Mouse (Mus musculus): Measurements from ENCODE around the gene Cav1. TPM values are rescaled to one million over a fixed set of nuclear protein-coding genes. Genes with fewer than 3 reads are reported as not detected.
A peak's percentile ranks its signal among the peaks of the same experiment; 100 is the strongest.

Gene Cav1
- polyA plus RNA-seq, 1 experiment = 22.4 TPM

DNA sequence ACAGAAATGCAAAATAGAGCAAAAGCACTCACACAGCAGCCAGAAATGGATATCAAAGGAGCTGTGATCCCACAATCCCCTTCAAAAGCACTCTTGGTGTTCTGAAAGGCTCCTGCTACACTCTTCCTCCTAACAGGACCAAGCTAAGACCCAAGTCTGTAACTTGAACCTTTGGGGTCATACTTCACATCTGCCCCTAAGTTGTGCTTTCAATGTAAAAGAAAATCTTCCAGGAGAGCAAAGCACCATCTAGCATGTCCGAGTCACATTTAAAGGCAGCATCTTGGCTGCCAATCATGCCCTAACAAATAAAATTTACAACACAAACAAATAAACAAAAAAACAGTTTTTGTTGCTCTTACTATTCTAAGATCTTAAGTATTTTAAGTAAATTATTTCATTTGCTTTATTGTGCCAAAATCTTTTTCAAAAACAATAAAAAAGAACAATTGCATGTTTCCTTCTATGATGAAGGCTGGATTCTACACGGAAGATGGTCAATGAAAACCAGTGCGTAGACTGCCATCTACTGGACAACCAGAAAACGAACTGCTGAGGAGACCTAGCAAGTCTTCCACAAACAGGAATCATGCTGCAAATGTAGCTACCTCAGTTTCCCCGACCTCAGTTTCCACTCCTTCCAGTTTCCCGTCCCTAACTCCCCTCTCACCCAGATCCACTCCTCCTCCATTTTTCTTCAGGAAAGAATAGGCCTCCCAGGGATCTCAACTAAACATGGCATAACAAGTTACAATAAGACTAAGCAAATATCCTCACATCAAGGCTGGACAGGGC, 53.0 kb downstream of the Cav1 start:
- Histone ChIP-seq H3K36me3 (ENCODE audit: control insufficient read depth, insufficient read depth, low read length, poor library complexity, severe bottlenecking) (no peaks in the 10 kb centered on the region), H3K4me1 (ENCODE audit: control insufficient read depth, insufficient read depth, low read length) (no peaks in the 10 kb centered on the region), H3K9me3 (replicated peaks; ENCODE audit: control insufficient read depth, insufficient read depth, low read length, poor library complexity, severe bottlenecking) (no peaks in the 10 kb centered on the region), H3K27ac (ENCODE audit: insufficient read depth, low read length) (no peak overlapping the region), H3K9ac (ENCODE audit: low read depth, poor library complexity, severe bottlenecking) (no peak overlapping the region), H3K4me3 (ENCODE audit: low read depth, low read length) (no peak overlapping the region), H3K27me3 (ENCODE audit: control insufficient read depth, insufficient read depth, low read length, poor library complexity, severe bottlenecking) (no peaks in the 10 kb centered on the region)
- peak; percentile 32 for TF ChIP-seq CTCF (IDR thresholded peaks at IDR 0.05; ENCODE audit: low read depth, low read length)
- no peak for TF ChIP-seq EP300 (IDR thresholded peaks at IDR 0.05; ENCODE audit: insufficient read depth, low read depth, low read length)

DNA sequence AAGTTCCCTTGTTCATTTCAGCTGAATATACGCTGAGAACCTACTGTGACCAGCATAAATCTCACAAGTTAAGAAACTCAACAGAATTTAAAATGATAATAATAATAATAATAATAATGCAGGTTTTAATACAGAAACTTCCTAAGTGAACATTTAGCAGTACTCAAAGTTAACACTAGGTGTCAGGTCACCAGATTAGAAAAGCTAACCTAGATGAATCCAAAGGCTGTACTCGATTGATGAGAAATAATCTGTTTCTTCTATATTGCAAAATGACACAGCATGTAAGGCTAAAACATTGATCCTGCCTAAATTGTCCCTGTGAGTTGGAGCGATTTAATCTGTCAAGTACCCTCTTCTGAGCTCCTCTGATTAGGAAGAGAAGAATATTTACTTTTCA, 56.6 kb downstream of the Cav1 start:
- no peaks in the 10 kb centered on the region for H3K9me3 ChIP-seq (replicated peaks; ENCODE audit: control insufficient read depth, insufficient read depth, low read length, poor library complexity, severe bottlenecking)
- TF ChIP-seq CTCF (IDR thresholded peaks at IDR 0.05; ENCODE audit: low read depth, low read length) (no peak), EP300 (IDR thresholded peaks at IDR 0.05; ENCODE audit: insufficient read depth, low read depth, low read length) (no peak), POLR2A (IDR thresholded peaks at IDR 0.05; ENCODE audit: insufficient read depth, low read length) (no peak)
- no peak overlapping the region for H3K9ac ChIP-seq (ENCODE audit: low read depth, poor library complexity, severe bottlenecking)

DNA sequence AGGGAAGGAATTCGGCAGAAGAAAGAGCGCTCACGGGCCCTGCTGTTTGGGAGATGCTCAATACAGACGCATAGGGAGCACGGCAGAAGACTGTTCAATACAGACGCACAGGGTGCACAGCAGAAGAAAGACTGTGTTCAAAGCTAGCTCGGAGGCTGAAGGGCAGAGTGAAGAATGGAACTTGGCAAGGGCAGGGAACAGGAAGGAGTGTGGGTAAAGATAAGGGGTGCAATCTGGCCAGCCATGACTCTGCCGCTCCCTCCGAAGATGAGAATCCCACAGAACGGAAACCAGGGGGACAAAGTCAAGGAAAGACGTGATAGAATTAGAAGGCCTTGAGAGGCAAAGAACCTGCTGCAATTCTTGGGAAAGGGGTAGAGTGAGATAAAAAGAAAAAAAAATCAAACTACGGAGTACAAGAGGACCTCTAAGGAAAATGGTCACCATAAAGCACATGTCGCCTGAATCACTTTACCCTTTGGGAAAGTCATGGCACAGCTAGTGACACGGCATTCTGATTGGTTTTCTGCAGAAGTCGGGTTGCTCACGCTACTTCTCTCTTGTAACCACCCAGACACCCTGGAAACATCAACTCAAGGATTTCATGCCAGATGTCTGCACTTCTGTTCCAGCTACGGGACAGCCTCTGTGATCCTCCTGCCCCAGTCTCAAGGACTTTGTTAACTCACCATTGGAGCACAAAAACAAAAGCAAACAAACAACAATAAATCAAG, 57.5 kb downstream of the Cav1 start:
- TF ChIP-seq EP300 (IDR thresholded peaks at IDR 0.05; ENCODE audit: insufficient read depth, low read depth, low read length) (no peak), POLR2A (IDR thresholded peaks at IDR 0.05; ENCODE audit: insufficient read depth, low read length) (no peak), CTCF (IDR thresholded peaks at IDR 0.05; ENCODE audit: low read depth, low read length) (no peak)
- no peak overlapping the region for H3K4me3 ChIP-seq (ENCODE audit: low read depth, low read length)
- H3K4me1 ChIP-seq (ENCODE audit: control insufficient read depth, insufficient read depth, low read length) = no peaks in the 10 kb centered on the region
- H3K27ac ChIP-seq (ENCODE audit: insufficient read depth, low read length) = no peak overlapping the region
- H3K27me3 ChIP-seq (ENCODE audit: control insufficient read depth, insufficient read depth, low read length, poor library complexity, severe bottlenecking) = no peaks in the 10 kb centered on the region
- H3K9ac ChIP-seq (ENCODE audit: low read depth, poor library complexity, severe bottlenecking) = no peak overlapping the region
- no peaks in the 10 kb centered on the region for H3K9me3 ChIP-seq (replicated peaks; ENCODE audit: control insufficient read depth, insufficient read depth, low read length, poor library complexity, severe bottlenecking)
- no peaks in the 10 kb centered on the region for H3K36me3 ChIP-seq (ENCODE audit: control insufficient read depth, insufficient read depth, low read length, poor library complexity, severe bottlenecking)

More for the DNA sequence above, 56.6 kb downstream of the Cav1 start:
- no peaks in the 10 kb centered on the region for H3K36me3 ChIP-seq (ENCODE audit: control insufficient read depth, insufficient read depth, low read length, poor library complexity, severe bottlenecking)
- no peak overlapping the region for H3K4me3 ChIP-seq (ENCODE audit: low read depth, low read length)
- H3K27ac ChIP-seq (ENCODE audit: insufficient read depth, low read length) = no peak overlapping the region
- no peaks in the 10 kb centered on the region for H3K4me1 ChIP-seq (ENCODE audit: control insufficient read depth, insufficient read depth, low read length)
- no peaks in the 10 kb centered on the region for H3K27me3 ChIP-seq (ENCODE audit: control insufficient read depth, insufficient read depth, low read length, poor library complexity, severe bottlenecking)

DNA sequence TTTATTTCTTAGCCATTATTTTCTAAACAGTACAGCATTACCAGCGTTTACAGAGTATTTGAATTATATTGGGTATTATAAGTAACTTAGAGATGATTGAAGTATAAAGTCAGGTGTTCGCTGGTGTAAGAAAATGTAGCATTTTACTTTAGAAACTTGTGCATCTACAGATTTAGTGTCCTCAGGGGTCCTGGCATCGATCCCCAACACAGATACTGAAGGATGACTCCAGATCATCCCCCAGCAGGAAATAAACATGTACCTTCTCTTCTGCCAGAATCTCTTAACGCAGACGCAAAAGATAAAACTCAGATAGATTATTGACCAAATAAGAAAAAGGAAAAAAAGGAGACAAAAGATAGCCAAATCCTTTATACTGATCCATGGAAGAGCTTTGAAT, 68.2 kb downstream of the Cav1 start:
- H3K9me3 ChIP-seq (replicated peaks; ENCODE audit: control insufficient read depth, insufficient read depth, low read length, poor library complexity, severe bottlenecking) = no peaks in the 10 kb centered on the region; the same call in 1 of the 2 replicates
- H3K27ac ChIP-seq (ENCODE audit: insufficient read depth, low read length) = no peak overlapping the region
- H3K27me3 ChIP-seq (ENCODE audit: control insufficient read depth, insufficient read depth, low read length, poor library complexity, severe bottlenecking) = no peaks in the 10 kb centered on the region
- no peak overlapping the region for H3K4me3 ChIP-seq (ENCODE audit: low read depth, low read length)
- TF ChIP-seq POLR2A (IDR thresholded peaks at IDR 0.05; ENCODE audit: insufficient read depth, low read length) = no peak
- TF ChIP-seq EP300 (IDR thresholded peaks at IDR 0.05; ENCODE audit: insufficient read depth, low read depth, low read length) = no peak
- TF ChIP-seq CTCF (IDR thresholded peaks at IDR 0.05; ENCODE audit: low read depth, low read length) = no peak
- H3K36me3 ChIP-seq (ENCODE audit: control insufficient read depth, insufficient read depth, low read length, poor library complexity, severe bottlenecking) = no peaks in the 10 kb centered on the region
- H3K4me1 ChIP-seq (ENCODE audit: control insufficient read depth, insufficient read depth, low read length) = no peaks in the 10 kb centered on the region
- H3K9ac ChIP-seq (ENCODE audit: low read depth, poor library complexity, severe bottlenecking) = no peak overlapping the region

DNA sequence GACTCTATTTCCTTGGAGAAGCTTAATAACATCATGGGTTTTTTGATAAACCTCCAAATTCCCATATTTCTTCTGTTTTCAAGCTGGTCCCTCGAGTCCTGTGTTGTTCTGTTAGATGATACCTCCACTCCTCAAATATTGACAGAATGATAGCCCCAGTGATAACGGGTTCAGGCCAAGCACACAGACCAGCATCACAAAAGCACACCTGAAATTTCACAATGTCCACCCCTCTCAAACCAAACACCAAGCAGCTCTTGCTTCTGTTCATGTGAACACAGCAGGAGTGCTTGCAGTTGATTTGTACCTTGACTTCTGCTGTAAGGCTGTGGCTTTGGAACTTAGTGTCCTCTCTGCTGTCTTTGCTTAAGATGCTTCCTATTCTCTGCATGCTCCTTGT, 71.2 kb downstream of the Cav1 start:
- Histone ChIP-seq H3K9me3 (replicated peaks; ENCODE audit: control insufficient read depth, insufficient read depth, low read length, poor library complexity, severe bottlenecking) (no peaks in the 10 kb centered on the region; the same call in 1 of the 2 replicates), H3K27ac (ENCODE audit: insufficient read depth, low read length) (no peak overlapping the region), H3K27me3 (ENCODE audit: control insufficient read depth, insufficient read depth, low read length, poor library complexity, severe bottlenecking) (no peaks in the 10 kb centered on the region), H3K4me1 (ENCODE audit: control insufficient read depth, insufficient read depth, low read length) (no peaks in the 10 kb centered on the region), H3K4me3 (ENCODE audit: low read depth, low read length) (no peak overlapping the region), H3K36me3 (ENCODE audit: control insufficient read depth, insufficient read depth, low read length, poor library complexity, severe bottlenecking) (no peaks in the 10 kb centered on the region), H3K9ac (ENCODE audit: low read depth, poor library complexity, severe bottlenecking) (no peak overlapping the region)
- TF ChIP-seq CTCF (IDR thresholded peaks at IDR 0.05; ENCODE audit: low read depth, low read length) = no peak
- TF ChIP-seq EP300 (IDR thresholded peaks at IDR 0.05; ENCODE audit: insufficient read depth, low read depth, low read length) = no peak
- no peak for TF ChIP-seq POLR2A (IDR thresholded peaks at IDR 0.05; ENCODE audit: insufficient read depth, low read length)

DNA sequence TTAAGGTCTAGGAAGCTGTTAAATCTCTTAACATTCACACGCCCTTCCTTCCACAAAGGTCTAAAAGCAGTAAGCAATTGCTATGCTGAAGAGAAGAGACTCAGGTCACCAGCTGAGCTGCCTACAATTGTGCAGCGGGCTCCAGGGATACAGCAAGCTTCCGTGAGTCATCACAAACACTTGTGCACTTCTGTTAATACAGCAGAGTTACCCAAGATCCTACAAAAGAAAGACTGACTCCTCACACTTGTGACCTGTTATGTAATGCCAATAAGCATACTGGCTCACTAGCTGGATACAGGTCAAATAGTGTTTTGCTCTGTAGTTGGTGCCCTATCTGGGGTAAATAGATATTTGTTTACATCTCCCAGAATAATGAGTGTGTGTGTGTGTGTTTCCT, 74.0 kb downstream of the Cav1 start:
- Histone ChIP-seq H3K9ac (ENCODE audit: low read depth, poor library complexity, severe bottlenecking) (no peak overlapping the region), H3K27ac (ENCODE audit: insufficient read depth, low read length) (no peak overlapping the region), H3K4me1 (ENCODE audit: control insufficient read depth, insufficient read depth, low read length) (no peaks in the 10 kb centered on the region), H3K36me3 (ENCODE audit: control insufficient read depth, insufficient read depth, low read length, poor library complexity, severe bottlenecking) (no peaks in the 10 kb centered on the region), H3K4me3 (ENCODE audit: low read depth, low read length) (no peak overlapping the region), H3K27me3 (ENCODE audit: control insufficient read depth, insufficient read depth, low read length, poor library complexity, severe bottlenecking) (no peaks in the 10 kb centered on the region), H3K9me3 (replicated peaks; ENCODE audit: control insufficient read depth, insufficient read depth, low read length, poor library complexity, severe bottlenecking) (no peaks in the 10 kb centered on the region)
- no peak for TF ChIP-seq CTCF (IDR thresholded peaks at IDR 0.05; ENCODE audit: low read depth, low read length)
- TF ChIP-seq POLR2A (IDR thresholded peaks at IDR 0.05; ENCODE audit: insufficient read depth, low read length) = no peak
- TF ChIP-seq EP300 (IDR thresholded peaks at IDR 0.05; ENCODE audit: insufficient read depth, low read depth, low read length) = no peak
